Mouse (Mus musculus) urinary bladder, postnatal 4 days (tissue): Measurements from ENCODE around the gene Apol6.
"Not testable (repeated sequence)": the region's sequence is repeated elsewhere in the genome, so short reads cannot be mapped to it uniquely, and the experiment has no call there.

ENCODE experiments used
- DNase-seq, 2 experiments: peaks; one replicate each; pipeline ENCODE4 v3.0.0; 2021 to 2022; ENCODE audit warnings: low spot score in 2 of 2

Gene Apol6

DNA sequence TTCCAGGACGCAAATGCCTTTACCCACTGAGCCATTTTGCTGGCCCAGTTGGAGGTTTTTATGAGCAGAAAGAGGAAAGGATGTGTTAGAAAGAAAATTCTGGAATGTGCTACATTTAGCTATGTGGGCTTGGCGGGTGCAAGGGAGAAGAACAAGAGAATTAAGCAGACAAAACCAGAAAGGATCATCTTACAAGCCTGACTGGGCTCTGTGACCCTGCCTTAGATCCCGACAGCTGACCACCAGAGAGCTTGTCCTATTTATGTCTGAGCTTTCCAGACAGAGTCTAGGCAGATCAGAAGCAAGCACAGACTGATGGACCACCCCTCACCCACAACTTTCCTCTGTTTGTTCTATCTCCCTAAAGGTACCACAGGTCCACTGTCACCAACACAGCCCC is 13.3 kb upstream of the Apol6 start:
- DNase-seq, result no peak

DNA sequence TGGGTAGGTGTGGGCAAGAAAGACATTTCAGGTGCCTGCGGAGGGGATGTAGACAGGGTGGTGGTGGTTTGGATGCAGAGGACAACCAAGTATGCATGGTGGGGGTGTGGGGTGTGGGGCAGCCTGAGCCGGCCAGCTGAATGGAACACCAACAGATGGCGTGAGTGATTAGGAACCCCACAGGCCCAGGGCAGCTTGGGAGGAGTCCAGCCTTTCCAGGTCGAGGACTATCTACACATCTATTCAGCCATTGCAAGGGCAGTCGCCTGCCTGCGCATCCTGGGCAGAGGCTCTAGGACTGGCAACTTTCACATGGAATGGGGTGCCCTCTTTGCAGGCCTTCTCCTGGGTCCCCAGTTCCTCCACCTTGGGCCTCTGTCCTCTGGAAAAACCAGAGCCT is 10.0 kb upstream of the Apol6 start:
- no peak for DNase-seq

DNA sequence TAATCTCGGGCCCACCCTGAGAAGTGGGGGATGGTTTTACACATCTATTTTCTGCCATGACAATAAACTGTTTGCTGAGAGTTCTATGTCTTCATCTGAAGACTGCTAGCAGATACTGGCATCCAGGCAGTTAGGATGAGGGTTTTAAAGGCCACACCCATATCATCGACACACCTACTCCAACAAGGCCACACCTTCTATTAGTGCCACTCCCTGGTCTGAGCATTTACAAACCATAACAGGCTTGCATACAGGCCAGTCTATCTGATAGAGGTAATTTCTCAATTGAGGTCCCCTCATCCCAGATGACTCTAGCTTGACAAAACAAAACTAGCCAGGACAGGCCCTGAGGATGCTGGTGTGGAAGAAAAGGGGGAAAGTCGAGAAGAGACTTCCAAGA is 8.9 kb upstream of the Apol6 start:
- DNase-seq, result no peak

DNA sequence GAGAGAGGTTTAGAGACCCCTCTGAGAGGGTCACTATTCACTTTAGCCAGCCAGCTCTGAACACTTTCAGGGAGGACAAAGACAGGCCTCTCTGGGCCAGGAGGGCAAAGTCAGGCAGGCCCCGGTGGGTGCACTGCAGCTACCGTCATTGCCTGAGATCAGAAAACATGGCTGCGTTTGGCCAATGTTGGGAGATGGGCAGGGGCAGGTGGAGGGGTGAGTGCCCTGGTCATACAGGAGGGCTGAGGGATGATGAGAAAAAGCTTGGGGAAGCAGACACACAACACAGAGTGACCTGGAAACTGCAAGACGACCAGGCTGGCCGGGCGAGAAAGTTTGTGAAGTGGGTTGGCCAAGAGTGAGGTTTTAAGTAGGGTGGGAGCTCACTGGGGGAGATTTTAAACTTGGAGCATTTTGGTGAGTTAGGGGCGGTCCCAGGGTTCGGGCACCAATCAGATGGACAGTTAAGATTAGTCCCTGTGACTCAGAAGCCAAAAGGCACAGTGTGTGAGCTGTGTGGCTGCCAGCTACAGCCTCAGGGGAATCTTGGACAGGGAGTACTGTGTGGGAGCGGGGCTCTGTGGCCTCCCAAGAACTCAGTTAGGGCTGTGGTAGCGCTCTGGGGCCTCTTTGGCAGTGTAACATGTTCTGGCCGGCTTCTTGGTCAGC is 8.1 kb upstream of the Apol6 start:
- peak; percentile 78 to 81 for DNase-seq

DNA sequence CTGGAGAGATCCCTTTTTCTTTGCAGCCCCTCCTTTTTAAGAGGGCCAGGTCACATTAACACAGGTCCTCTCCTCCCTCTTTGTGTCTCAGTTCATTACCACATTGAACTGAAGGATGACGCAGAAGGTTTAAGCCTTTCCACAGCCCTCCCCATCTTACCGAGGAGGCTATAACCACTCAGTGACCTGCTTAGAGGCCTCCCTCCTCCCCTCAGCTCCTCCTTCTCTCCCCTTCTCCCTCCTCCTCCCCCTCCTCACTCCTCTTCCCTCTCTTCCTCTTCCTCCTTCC is 7.6 kb upstream of the Apol6 start:
- no peak for DNase-seq

DNA sequence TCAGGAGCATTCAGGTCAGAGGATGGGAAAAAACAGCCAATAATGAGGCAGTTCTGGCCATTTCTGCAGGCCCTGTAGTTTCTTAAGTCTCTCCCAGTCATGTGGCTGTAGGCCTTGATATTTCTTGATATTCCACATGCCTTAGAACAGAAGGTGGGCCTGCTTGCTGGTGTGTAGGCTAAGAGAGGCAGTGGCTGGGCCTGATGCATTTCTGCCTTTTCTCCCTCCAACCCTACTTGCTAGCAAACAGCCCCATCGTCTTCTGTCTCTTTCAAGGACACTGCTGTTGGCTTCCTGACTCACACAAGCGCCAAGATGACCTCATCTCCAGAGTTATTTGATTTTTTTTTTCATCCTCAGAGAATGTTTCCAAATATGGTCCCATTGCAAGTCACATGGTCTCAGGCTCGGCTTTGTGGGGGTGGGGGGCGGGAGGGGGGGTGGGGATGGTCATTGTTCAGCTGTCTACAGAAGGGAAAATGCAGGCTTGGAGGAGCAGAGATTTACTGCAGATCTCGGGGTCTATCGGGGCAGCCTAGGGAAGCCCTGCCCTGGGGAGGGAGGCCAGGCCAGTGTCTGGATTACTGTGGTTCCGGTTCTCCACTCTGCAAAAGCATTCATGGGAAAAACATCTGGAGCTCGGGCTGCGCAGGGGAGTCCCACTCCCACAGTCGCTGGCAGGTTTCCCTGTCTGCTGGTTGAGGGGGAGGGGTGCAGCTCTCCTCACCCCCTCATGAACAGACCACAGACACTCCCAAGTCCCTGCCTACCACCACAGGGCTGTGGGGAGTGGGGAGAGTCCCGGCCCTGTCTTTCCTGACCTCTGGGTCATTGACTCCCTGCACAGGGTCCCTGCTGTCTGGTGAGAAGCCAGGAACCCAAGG is 7.0 kb upstream of the Apol6 start:
- DNase-seq, result peak; percentile 78 to 83

DNA sequence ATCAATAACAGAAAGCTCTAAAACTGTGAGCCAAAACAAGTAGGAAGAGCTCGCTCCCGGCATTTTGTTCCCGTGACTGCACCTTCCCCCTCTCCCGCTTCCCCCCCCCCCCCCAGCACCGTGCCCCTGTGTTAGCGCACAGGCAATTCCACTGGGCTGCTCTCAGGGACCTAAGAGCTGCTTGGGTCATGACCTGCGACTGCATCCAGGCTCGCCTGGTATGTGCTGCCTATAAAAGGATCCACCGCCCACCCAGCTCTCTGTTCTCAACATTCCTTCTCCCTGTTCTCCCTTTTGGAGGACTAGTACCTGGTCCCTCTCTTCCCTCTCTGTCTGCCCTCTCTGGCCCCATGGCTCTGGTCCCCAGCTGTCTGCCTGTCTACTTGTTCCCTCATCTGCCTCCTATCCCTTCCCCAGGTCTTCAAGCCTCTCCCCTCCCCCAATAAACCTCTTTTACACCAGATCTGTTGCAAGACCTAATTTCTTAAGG is 5.3 kb upstream of the Apol6 start:
- no peak for DNase-seq

DNA sequence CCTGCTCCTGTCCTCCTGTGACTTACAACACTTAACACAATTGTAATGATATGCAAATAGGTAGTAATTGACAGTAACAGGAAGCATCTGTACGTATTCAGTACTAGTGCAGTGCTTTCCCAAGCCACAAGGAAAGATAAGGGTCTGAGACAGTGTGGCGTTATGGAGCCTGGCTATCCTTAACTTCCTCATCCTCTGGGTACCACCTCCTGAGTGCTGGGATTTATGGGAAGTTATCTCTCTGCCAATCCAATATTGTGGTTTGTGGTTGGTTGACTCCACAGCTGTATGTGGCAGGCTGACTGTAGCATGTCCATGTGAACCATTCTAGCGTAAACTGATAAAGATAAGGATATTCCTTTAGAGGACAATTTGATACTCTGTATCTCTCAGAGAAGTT is 3.7 kb upstream of the Apol6 start:
- DNase-seq, result no peak

DNA sequence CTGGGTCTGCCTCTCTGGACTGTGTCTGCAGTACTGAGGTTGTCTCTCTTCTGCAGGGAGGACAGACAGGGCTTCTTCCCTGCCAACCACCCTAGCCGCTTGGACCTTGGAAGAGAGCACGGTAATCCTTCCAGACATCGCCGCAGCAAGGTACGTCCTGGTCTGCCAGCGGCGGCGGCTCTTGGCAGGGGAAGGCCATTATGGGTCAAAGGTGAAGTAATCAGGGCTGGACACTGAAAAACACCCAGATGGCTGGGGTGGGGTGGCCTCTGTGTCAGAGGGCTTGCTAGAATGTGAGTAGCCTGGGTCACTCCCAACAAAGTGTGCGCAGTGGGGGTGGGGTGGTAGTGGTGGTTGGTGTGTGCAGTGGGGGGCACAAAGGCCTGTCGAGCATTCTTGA is 1.1 kb downstream of the Apol6 start:
- no peak for DNase-seq

DNA sequence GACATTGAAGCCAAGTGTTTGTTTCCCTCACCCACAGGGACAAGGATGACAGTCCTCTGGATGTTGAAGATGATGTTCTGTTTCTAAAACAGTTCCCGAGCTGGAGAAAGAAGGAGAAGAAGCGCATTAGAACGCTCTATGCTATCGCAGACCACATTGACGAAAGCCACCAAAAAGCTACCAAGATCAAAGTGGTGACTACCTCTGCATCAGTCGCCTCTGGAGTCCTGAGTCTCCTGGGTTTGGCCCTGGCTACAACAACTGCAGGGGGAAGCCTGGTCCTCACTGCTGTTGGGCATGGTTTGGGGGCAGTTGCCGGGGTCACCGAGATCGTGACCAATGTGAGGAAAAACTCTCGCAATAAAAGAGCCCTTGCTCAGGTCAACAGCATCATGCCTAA is 6.0 kb downstream of the Apol6 start, which contains the start of gene Mb:
Gene Mb (minus strand): TSS at position 101 of the 400 bp plus-strand sequence.
- no peak for DNase-seq

DNA sequence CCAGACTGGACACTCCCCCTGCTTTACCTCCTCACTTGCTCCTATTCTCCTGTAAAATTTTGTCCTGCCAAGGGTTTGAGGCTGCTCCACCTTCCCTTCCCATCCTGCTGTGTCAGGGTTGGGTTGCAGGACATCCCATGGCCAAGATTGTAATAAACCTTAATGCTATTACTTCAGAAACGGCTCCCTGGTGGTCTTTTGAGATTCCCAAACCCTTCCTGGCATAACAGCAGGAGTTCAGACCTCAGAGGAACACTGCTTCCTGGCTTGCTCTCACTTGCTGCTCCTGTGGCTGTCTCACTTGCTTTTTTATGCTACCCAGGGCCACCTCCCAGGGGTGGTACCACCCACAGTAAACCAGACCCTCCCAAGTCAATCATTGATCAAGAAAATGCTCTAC is 7.6 kb downstream of the Apol6 start:
- no peak for DNase-seq

DNA sequence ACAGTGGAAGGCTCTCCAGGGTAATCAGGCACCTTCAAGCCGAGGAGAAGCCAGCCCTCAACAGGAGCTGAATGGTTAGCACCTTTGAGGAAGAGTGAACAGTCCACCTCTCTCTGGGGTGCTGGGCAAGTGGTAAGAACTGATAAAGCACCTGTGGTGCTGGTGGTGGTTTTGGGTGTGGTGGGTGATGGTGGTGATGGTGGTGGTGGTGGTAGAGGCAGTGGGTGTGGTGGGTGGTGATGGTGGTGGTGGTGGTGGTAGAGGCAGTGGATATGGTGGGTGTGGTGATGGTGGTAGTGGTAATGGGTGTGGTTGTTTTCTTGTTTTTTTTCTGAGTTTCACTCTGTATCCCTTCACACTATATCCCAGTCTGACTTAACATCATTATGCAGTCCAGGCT is 8.5 kb downstream of the Apol6 start:
- DNase-seq, result no peak

DNA sequence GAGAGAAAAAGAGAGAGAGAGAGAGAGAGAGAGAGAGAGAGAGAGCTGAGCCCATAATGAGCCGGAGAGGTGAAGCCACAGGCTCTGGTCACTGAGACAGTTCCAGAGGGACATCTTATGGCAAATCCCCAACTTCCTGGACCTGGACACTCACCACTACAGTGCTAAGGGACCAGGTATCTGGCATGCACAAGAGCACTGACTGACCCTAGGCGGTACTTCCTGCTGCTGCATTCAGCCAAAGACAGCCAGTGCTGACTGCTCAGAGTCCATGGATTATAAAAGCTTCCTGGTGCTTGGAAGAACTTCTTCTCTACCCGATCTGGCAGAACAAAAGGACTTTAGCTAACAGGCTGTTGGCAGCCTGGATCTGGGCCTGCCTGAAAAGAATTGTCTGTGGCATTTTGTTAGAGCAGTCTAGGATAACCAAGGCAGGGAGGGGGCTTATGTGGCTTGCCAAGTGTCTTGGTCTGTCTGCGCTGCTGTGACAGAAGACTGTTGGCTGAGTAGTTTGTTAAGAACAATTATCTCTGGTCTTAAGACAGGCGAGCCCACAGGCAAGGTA is 10.2 kb downstream of the Apol6 start:
- DNase-seq, result no peak

DNA sequence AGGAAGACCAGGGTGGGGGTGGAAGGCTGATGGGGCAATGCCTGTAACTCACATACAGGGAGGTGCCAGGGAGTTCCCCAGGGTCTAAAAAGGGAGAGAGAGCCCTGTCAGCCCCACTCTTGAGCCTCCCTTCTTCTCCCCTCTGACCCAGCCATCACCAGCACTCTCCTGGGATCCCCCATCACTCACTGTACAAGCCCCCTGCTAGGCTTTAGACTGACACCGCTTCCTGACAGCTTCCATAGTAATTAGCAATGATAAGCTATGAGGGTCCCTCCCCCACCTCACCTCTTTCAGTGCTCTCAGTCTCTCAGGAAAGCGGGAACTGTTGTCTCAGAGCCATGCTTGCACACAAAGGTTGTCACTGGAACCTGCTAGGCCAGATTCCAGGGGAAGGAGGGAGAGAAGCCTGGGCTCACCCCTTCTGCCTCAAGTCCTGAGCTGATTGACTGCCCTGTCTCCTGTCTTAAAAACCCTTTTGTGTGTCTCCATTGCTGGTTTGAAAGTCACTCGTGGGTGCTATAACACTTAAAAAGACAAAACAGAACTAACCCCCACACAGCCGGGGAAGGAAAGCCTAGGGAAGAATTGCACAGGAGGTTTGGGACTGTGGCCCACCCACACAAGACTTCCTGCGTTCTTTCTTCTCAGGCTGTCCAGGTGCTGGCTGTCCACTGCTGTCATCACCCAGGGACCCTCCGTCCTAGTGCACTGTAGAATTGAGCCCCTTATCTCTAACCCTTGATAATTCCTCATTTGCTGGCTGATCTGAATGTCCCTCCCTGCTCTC is 11.7 kb downstream of the Apol6 start:
- no peak for DNase-seq

DNA sequence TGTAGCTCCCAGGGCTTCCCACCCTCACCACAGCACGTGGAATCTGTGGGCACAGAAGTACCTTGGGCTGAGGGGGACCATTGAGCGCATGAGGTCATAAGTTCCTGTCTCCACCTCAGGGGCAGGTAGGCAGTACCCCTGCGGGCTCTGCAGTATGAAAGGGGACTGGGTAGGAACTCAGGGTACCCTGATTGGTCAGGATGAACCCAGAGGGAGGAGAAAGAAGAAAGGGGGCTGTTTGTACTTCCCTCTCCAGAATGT is 12.2 kb downstream of the Apol6 start:
- no peak for DNase-seq

DNA sequence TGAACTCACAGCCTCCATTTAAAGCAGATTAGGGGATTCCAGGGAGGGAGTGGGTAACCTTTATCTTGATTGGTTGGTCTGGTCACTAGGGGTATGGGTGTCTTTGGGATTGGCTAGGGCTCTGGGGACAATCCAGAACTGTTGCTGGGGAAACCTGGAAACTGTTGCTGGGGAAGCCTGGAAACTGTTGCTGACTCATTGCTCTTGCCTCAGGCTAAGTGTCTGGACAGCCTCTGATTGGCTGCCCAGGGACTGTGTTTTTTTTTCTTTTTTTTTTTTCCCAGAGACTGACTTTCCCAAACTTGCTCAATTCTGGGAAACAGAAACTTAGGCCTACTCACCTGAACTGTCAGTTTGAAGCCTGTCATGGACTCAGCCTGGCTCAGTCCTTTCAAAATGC is 14.0 kb downstream of the Apol6 start:
- no peak for DNase-seq

DNA sequence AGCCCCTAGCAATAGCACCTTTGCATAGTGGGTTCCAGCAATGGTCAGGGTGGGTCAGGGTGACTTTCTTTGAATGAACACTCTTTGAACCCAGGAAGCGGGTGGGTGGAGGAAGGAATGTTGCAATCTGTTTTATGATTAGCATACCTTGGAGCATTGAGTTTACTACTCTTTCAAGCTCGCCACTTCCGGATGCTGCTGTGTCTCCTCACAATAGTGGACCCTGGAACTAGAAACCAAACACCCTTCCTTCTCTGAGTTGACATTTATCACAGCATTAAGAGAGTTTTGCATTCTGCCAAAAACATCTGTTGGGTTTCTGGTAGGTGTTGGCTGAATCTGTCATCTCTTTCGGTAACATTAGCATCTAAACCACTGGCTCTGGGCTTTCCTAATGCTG is 14.9 kb downstream of the Apol6 start:
- DNase-seq, result not testable (repeated sequence)

DNA sequence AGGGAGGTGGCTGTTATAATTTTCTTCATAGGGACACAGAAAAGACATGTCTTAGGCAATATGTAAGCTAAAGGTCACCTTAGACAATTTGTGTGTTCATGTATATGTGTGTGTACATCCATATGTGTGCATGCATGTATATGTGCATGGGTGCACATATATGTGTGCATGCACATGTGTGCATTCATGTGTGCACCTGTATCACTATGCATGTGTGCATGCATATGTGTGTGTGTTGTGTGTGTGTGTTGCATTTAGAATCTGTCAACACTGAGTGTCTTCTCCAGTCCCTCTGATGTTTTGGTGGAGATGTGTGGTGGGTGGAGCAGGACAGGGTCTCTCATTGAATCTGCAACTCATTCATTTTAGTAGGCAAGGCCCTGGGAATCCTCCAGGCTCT is 18.2 kb downstream of the Apol6 start:
- no peak for DNase-seq

DNA sequence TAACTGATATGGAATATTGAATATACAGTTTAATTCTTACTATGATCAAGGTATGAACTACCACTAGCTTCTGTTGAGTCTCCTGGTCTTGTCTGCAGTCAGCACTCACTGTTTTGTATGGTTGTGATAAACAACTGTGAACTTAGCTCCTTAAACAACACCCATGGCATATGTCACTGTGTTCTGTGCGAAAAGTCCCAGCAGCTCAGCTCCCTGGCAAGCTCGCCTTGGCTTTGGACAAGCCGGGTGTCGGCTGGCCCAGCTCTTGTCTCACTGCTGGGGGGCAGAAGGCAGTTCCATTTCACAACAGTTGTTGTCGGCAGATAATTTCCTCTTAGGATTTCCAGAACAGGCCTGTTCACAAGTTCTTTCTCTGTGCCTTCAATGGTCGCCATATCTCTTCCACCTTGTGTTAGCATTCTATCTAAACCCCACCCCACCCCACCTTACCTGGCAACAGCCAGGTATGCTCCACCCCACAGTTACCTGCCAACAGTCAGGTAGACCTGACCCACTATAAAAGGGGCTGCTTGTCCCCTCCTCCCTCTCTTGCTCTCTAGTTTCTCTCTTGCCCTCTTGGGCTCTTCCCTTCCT is 20.8 kb downstream of the Apol6 start:
- DNase-seq, result no peak

DNA sequence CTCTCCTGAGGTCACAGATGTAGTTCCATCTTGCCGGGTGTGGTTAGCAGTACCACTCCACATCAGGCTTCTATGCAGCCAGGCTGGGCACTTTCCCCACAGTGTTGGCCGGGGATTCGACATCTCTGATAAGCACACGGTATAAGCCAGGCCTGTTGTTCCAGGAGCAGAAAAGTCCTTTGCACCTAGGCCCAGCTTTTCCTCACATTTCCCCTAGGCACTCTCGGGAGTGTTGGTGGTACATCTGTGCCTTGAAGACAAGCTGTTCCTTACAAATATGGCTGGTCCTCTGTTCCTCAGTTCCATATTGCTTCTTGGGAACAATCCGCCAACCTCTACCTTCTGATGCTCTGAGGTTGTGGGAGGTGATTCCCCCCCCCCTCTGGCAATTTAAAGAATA is 21.7 kb downstream of the Apol6 start:
- no peak for DNase-seq

DNA sequence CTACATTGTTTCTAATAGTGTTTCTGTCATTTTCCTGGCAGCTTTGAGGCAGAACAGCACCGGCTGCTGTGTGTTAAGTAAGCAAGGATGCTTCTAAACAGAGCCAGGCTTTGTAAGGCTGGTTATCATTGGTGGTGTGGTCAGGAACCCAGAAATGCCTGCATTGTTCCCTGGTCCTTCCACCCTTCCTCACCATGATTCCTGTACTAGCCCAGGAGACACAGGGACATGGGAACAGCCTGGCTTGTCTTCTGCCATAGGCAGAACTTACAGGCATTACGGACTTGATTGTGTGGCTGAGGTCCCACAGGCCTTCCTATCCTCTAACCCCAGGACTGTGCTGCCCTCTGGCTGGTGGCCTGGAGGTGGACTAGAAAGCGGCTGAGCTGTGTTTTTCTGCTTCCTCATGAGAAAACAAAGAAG is 23.9 kb downstream of the Apol6 start:
- no peak for DNase-seq

DNA sequence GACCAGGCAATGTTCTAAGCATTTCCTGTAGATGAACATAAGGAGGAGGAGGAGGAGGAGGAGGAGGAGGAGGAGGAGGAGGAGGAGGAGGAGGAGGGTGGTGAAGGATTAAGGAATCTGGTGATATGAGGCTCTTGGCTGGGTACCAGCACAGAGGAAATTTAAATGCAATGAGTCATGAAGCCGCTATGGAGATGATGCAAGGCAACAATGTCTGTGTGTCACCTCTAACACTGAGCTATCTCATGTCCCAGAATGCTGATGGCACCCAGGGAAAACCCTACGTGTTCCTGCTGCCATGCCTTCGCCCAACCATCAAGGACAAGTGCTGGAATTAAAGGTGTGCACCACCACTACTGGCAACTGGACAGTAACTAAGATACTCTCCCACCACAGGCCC is 24.5 kb downstream of the Apol6 start:
- DNase-seq, result no peak
